Mouse (Mus musculus) lung, adult 18-20 months (tissue): ENCODE results near the gene Nsun2.

Experiments used
- DNase-seq, 2 experiments: peaks; one replicate each; pipeline ENCODE4 v3.0.0; 2022; ENCODE audit warnings: mixed read lengths in 2 of 2

Nsun2 gene

GRCm38 (mm10) chr13:69638108-69638626 is 104.6 kb downstream of the Nsun2 start:
- no peak for DNase-seq

GRCm38 (mm10) chr13:69639251-69639650 is 105.7 kb downstream of the Nsun2 start:
- DNase-seq: no peak

DNA sequence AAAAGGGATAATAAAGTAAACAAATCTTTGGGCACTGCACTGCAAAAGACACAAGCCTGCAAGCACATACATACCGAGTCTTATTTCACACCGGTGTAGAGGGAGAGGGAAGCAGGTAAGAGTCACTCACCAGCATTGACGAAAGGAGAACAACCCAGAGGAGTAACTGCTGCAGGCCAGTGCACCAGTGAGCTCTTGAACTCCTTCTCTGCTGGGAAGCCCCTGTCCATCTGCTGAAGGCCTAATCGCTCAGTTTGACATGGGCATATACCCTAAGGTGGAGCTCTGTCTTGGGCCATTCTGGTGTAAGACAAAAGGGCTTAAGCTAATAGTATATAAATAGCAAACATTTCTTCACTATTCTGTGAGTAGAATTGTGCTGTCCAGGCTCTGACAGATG is 106.6 kb downstream of the Nsun2 start:
- DNase-seq: no peak

- no peak for DNase-seq
These were observed 107.0 kb downstream of the Nsun2 start for GRCm38 (mm10) chr13:69640541-69640940.

DNA sequence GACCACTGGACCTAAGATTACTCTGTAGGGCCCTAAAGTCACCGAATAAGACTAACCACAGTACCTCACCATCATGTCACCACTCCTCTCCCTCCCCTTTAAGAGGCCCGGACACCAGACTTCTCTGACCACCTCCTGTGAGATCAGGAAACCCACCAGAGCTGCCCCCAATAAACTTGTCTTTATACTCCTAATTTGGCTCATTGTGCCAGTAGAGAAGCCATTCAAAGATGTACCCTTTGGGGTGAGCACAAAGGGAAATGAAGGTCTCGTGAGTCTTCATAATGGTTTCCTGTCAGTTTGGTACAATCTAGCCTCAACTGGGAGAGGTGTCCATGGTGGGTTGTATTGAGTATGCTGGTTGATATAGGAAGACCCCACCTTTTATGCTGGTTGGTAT is 107.5 kb downstream of the Nsun2 start:
- DNase-seq: no peak

GRCm38 (mm10) chr13:69642656-69643216 is 109.2 kb downstream of the Nsun2 start:
- no peak for DNase-seq

DNA sequence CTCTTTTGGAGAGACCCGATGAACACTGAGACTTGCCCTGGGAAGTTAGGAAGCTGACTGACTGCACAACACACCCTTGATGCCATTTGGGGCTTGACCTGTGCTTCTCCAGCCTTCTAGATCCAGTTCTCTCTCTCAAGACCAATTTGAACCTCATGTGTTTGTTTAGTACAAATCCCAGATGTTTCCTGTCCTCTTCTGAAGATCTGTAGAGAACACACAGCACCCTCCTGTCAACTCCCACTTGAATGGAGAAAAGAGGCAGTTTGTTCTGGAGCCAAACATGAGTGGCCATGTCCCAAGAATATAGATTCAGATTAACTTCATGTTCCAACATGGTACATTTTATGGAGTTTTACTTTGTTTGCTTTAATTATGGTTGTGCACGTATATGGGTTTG is 110.4 kb downstream of the Nsun2 start:
- no peak for DNase-seq

GRCm38 (mm10) chr13:69644427-69645166 is 111.1 kb downstream of the Nsun2 start:
- no peak for DNase-seq

DNA sequence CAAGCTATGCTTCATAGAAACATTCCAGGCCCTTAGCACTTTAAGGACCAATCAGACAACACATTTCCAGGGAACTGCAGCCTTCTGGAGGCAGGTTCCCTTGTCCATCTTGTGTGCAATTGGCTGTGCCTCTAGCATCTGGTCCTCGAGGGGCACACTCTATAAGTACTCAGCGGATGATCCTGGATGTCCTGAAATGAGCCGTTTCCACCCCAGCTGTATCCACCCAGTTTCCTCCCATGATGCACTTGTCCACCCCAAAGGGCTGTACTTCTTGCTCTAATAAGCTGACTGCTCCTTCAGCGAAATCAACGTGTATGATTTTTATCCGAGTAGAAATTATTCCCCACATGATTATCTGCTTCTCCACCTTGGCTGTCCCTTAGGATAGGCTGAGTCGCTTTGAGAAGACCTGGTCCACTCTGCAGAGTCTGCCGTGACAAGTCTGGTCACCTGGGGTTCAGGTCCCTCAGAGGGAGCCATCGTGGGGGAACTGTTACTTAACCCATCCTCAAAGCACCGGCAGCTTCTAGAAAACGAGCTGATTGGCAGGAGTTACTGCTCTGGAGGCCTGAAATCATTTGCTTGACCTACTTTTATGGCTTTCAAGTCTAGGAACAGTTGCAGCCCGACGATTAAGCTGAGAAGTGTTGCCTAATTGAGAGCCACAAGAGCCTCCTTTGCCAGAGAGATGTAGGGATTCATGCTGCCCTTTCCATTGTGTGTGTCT is 112.3 kb downstream of the Nsun2 start:
- DNase-seq: no peak

DNA sequence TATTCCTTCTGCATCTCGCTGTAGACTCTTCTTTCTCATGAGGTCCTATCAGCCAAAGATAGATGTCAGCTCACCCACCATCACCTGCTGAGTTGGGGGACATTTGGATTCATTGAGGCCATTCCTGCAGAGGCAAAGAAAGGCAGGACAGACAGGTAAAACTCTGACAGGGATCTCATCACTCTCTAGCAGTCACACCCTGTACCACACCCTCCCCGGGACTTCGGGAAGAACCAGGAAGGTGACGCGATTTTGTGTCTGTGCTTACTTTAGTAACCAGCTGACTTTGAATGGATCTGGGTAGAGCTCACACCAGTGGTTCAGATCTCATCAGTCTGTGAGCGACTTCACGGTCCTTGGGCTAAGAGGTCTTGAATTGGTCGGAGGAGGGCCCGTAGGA is 112.9 kb downstream of the Nsun2 start:
- no peak for DNase-seq

- DNase-seq: no peak
These were observed 121.0 kb downstream of the Nsun2 start for GRCm38 (mm10) chr13:69654508-69654907.

GRCm38 (mm10) chr13:69672121-69672520 is 138.6 kb downstream of the Nsun2 start:
- no peak for DNase-seq

- DNase-seq: no peak
These were observed 139.0 kb downstream of the Nsun2 start for GRCm38 (mm10) chr13:69672565-69672964.

- no peak for DNase-seq
These were observed 139.8 kb downstream of the Nsun2 start for GRCm38 (mm10) chr13:69673197-69673920.

GRCm38 (mm10) chr13:69673921-69674618 is 140.5 kb downstream of the Nsun2 start:
- DNase-seq: no peak
